Mouse (Mus musculus) kidney, adult 2 months (tissue): ENCODE measurements around the gene Trove2.

Experiments
- CTCF ChIP-seq: fragments of 200-500 bp; conservative IDR thresholded peaks from 2 replicates; pipeline ENCODE4 v1.5.1; 2011; ENCODE audit warnings: low read depth, mild to moderate bottlenecking, control low read depth, low read length, moderate library complexity, mixed read lengths; ENCODE audit not compliant: insufficient read depth, insufficient read length
- POLR2A ChIP-seq: fragments of 200-500 bp; IDR thresholded peaks from one replicate; pipeline ENCODE4 v1.6.1; 2011; ENCODE audit warnings: low read depth, low read length, control low read depth

GRCm38 (mm10) chr1:143731691-143732090 is 45.2 kb downstream of the Trove2 start:
- TF ChIP-seq CTCF (no peak), POLR2A (no peak)
